Mouse (Mus musculus) myocyte (in vitro differentiated cells): ENCODE measurements around the gene Bivm.

Experiments
- CEBPB ChIP-seq: IDR thresholded peaks from 2 replicates; pipeline ENCODE4 v1.6.1; 2011; ENCODE audit warnings: mild to moderate bottlenecking, moderate library complexity; ENCODE audit not compliant: poor library complexity, insufficient read depth, severe bottlenecking
- E2F4 ChIP-seq: IDR thresholded peaks from one replicate; pipeline ENCODE4 v1.6.1; 2011; ENCODE audit warnings: mild to moderate bottlenecking, control low read depth, moderate library complexity; ENCODE audit not compliant: insufficient read depth
- MAX ChIP-seq: IDR thresholded peaks from one replicate; pipeline ENCODE4 v1.6.1; 2011; ENCODE audit warnings: low read depth, mild to moderate bottlenecking, control low read depth
- POLR2A ChIP-seq: IDR thresholded peaks from one replicate; pipeline ENCODE4 v1.6.1; 2011; ENCODE audit warnings: low read depth, mild to moderate bottlenecking, control low read depth, moderate library complexity; ENCODE audit not compliant: insufficient read length

GRCm38 (mm10) chr1:44178086-44178485 is 59.3 kb downstream of the Bivm start:
- TF ChIP-seq CEBPB (no peak), POLR2A (no peak), E2F4 (no peak), MAX (no peak)
